Mouse (Mus musculus) lung, adult 2 months (tissue): ENCODE data around the gene Fbxw15.
"Not testable (repeated sequence)": the region's sequence is repeated elsewhere in the genome, so short reads cannot be mapped to it uniquely, and the experiment has no call there.

Source experiments
- CTCF ChIP-seq: fragments of 200-500 bp; IDR thresholded peaks from 2 replicates; pipeline ENCODE4 v1.5.1; 2011; ENCODE audit warnings: mild to moderate bottlenecking, low read length, control low read depth; ENCODE audit not compliant: insufficient read depth
- POLR2A ChIP-seq: fragments of 200-500 bp; IDR thresholded peaks from 2 replicates; pipeline ENCODE4 v1.6.1; 2011; ENCODE audit warnings: low read depth, mild to moderate bottlenecking, control low read depth, low read length, borderline replicate concordance; ENCODE audit errors: extremely low read depth

DNA sequence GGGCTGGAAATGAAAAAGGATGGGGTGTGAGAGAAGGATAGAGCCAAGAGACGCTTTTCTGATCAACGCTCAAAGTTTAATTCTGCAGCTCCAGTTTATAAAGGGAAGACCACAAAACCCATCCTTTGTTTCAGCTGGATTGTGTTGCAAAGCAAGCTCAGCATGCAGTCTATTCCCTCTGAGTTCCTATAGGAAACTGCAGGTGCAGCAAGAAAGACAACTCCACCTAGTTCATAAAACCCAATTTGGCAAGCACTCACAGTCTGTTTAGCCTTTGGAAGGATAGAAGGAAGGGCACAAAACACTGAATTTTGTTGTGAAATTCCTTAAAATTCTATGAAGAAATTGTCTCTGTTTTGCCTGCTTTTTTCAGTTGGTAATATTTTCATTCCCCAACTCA, 18.4 kb downstream of the Fbxw15 start:
- not testable (repeated sequence) for TF ChIP-seq POLR2A, CTCF
